Mouse (Mus musculus) kidney, adult 2 months (tissue): ENCODE data around the gene Tufm.

Experiments used
- CTCF ChIP-seq: fragments of 200-500 bp; conservative IDR thresholded peaks from 2 replicates; pipeline ENCODE4 v1.5.1; 2011; ENCODE audit warnings: low read depth, mild to moderate bottlenecking, control low read depth, low read length, moderate library complexity, mixed read lengths; ENCODE audit not compliant: insufficient read depth, insufficient read length
- POLR2A ChIP-seq: fragments of 200-500 bp; IDR thresholded peaks from one replicate; pipeline ENCODE4 v1.6.1; 2011; ENCODE audit warnings: low read depth, low read length, control low read depth

DNA sequence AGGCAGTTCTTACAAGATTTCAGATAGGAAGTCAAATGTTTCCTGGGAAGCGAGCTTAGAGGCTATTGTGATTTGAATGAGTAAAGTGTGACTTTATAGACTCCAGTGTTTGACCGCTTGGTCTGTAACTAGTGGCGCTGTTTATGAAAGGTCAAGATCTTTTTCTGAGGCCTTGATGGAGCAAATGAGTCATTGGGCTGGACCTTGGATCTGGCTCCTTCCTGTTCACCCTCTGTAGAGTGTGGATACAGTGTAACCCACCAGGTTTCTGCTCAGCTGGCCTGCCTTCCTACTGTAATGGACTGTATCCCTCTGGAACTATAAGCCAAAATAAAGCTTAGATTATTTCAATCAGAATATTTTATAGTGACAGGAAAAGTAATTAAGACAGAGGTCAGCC is 24.1 kb downstream of the Tufm start:
- no peak for TF ChIP-seq CTCF
- no peak for TF ChIP-seq POLR2A
